Mouse (Mus musculus) adrenal gland (tissue): ENCODE measurements around the gene Cdc73.
"Not testable (repeated sequence)": the region's sequence is repeated elsewhere in the genome, so short reads cannot be mapped to it uniquely, and the experiment has no call there.

Experiments used
- intact Hi-C: fragments of 180-260 bp; cut with DNase I; formaldehyde crosslinking; loops from one replicate; pipeline ENCODE4 v1.15.1; 2025

The Cdc73 gene

DNA sequence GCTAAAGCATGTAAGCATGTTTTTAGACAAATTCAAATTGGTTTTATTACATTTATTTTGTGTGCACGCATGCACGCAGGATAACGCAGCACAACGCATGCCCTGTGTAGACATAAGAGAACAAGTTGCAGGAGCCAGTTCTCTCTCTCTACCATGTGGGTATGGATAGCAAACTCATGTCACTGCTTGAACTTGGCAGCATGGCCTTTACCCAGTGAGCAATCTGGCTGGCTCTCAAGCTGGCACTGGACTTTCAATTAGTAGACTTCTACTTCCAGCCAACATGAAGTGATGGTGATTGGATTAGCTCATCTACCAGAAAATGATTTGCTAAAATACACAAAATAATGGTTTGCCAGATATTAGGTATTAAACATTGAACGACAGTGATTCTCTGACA, 21.6 kb downstream of the Cdc73 start:
- intact Hi-C loops, result no loop called here

- intact Hi-C loops, result no loop called here
Observed at GRCm38 (mm10) chr1:143675734-143676361, 26.8 kb downstream of the Cdc73 start.

DNA sequence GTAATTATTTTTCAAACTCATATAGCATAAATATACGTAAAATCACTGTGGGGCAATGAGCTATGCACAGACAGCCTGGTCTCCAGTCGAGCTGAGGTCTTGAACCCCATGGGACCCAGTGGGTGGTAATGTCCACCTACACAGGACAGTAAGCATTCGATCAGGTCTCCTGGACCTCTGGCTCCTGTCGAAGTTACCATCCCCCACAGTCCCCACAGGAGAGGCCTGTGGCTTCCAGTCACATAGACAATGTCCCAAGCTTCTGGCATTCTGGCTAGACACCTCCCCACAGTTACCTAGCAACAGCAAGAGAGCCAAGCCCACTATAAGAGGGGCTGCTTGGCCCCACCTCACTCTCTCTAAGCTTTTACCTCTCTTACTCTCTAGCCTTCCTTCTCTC, 37.9 kb downstream of the Cdc73 start:
- intact Hi-C loops, result not testable (repeated sequence)

DNA sequence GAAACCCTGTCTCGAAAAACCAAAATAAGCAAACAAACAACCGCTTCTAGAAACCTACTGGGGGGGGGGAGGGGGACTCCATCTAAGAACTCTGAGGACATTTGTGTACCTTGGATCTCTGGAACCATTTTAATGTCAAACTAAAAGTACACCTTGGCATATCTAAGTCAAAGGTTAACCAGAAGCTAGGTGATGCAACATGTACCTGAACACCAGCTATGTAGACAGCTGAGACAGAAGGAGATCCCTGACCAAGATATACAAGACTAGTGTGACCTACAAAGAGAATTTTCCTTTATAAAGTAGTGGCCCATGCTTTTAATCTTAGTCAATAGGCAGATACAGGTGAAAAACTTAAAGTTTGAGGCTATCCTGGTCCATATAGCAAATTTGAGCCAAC, 39.5 kb downstream of the Cdc73 start:
- intact Hi-C loops, result no loop called here

- intact Hi-C loops, result no loop called here
Observed at GRCm38 (mm10) chr1:143653646-143654045, 49.0 kb downstream of the Cdc73 start.

GRCm38 (mm10) chr1:143650317-143650716, 52.4 kb downstream of the Cdc73 start:
- intact Hi-C loops, result no loop called here

- intact Hi-C loops, result no loop called here
Observed at GRCm38 (mm10) chr1:143646219-143646618, 56.5 kb downstream of the Cdc73 start.

DNA sequence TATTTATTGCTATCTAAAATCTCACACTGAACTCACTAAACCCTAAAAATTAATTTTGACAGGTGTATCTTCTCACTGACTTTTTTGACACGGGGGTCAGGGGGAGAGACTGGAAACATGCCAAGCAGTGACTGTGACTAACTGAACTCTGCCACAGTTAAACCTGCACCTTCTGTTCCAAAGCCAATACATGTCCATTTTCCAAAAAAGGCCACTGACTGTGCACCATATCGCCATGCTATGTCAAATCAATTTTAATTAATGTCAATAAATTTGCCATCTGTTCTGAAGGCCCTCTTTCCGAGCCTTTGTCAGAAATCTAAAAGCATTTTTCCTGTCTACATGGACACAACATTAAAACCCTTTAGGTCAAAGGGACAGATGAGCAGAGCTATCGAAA, 57.3 kb downstream of the Cdc73 start:
- intact Hi-C loops, result no loop called here

DNA sequence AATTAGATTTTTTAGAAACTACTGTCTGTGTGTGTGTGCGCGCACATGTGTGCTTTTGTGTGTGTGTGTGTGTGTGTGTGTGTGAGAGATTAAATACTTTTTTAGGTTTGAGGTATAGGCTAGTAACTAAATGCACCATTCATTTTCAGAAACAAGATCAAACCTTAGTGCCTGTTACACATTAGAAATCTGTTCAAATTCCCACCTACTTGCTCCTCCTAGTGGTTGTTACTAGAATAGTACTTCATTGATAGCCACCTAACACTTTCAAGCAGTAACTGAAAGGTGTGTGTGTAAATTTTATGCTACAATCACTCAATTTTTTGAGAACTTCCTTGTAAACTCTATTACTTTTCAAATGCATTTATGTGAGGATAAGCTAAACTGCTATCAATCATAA, 58.5 kb downstream of the Cdc73 start:
- intact Hi-C loops, result no loop called here

- intact Hi-C loops, result no loop called here
Observed at GRCm38 (mm10) chr1:143640650-143641407, 61.9 kb downstream of the Cdc73 start, which contains the start of gene B3galt2. B3galt2 (plus strand) TSS chr1:143640664.

GRCm38 (mm10) chr1:143632854-143633587, 69.7 kb downstream of the Cdc73 start:
- intact Hi-C loops, result no loop called here

DNA sequence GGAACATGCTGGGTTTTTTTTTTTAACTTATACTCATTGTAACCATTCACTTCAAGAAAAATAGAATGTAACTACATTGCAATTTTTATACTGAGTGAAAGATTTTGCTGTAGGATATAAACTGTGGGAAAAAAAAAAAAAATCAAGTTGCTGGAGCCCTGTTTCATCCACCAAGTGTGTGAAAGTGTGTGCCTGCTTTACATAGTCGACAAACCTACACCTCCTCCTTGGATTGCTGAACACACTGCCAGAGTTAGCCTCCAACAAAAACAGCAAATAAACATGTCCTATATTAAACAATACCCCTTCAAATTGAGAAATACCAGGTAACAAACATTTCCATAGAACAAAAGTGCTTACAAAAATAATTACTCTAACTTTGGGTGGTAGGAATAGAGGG, 70.3 kb downstream of the Cdc73 start:
- intact Hi-C loops, result no loop called here

- intact Hi-C loops, result no loop called here
Observed at GRCm38 (mm10) chr1:143631337-143631736, 71.4 kb downstream of the Cdc73 start.

DNA sequence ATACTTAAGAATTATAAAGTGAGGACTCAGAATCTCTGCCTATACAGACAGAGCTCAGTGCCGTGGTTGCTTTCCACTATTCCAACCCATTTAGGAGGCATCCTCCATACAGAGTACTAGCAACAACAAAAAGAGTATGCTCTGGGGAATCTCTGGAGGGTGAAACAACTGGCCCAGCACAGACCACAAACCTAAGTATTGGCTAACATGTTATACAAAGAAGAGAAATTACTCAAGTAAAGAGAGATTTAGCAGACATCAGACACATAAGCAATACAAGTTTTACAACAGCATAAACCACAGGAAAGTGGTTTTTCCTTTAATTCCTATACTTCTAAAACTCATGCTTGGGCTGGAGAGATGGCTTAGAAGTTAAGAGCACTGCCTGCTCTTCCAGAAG, 80.1 kb downstream of the Cdc73 start:
- intact Hi-C loops, result no loop called here

DNA sequence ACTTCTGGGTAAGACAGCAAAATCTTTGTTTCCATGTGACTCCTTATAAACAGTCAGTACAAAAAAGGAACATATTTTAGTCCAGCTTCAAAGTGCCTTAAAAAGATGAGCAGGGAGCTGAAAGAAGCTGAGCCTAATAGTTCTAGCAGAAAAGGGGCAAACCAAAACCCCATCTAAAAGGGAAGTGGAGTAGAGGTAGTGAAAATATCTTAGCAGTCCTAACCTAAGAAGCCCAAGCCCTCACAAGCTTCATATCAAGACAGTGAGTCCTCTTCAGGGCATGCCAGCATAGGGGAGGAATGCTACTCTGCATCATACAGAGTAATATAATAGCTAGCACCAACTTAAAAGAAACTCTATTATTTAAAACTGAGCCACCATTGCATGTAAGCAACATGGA, 80.8 kb downstream of the Cdc73 start:
- intact Hi-C loops, result no loop called here

- intact Hi-C loops, result no loop called here
Observed at GRCm38 (mm10) chr1:143619760-143620159, 82.9 kb downstream of the Cdc73 start.

DNA sequence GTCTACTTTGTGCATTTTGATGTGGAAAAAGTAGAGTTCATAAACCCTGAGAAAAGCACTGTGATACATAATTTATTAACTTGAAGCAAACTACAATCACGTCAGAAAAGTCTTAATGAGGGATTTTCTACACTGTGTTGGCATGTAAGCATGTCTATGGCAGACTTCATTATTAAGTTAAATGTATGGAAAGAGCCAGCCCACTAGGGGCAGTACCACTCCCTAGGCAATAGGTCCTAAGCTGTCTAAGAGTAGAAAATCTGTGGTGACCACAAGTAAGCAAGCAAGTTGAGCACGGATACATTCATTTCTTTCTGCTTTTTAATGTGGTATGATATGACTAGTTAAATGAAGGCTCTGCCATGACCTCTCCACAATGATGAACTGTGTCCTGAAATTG, 89.8 kb downstream of the Cdc73 start:
- intact Hi-C loops, result no loop called here

DNA sequence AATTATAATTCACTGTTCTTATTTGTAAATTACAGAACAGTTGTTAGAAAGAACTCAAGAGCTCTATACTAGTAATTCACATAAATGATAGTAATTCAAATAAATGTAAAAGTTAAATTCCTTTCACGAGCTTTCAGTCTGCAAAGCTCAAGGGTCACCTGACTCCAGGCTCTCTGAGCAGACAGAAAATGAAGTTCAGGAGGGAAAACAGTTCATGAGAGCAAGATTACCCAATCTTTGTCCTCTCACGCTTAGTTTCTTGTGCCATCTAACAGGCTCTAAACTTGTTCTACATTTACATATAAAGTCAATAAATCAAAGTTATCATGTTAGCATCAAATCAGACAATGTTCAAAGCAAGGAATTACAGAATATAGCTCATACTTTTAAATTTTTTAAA, 93.8 kb downstream of the Cdc73 start:
- intact Hi-C loops, result no loop called here

DNA sequence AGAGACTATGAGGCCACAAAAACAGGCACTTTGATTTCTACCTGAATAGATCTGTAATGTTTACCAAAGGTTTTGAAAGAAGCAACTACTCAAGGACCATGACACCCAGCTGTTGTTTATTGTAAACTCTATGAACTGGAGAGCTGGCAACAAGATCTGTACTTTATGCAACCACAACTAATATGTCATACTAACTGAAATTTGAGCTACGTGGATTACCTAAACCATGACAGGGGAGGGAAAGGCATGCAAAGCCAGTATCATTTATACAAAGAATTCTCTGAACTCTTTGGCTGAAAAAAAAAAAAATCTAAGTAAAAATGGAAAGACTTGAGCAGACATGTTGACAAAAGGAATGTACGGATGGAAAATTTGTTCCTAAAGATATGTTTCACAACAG, 105.8 kb downstream of the Cdc73 start:
- intact Hi-C loops, result no loop called here

- intact Hi-C loops, result no loop called here
Observed at GRCm38 (mm10) chr1:143576824-143577543, 125.7 kb downstream of the Cdc73 start.

DNA sequence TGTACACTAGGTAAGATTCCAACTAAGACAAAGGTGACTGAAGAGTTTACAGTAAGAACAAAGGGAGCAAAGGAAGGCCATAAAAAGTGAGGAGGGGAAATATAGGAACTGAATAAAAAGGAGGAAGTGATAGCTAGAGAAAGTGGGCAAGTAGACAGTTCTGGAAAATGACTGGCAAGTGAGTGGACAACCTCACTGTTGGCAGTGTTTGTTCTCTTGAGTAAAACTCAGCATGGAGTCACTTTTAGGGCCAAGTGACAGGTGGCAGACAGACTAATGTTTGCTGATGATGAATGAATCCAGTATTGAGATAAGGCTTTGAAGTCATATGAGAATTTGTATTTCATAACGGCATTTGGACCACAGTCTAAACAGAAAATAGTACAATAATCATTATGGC, 144.5 kb downstream of the Cdc73 start:
- intact Hi-C loops, result no loop called here

GRCm38 (mm10) chr1:143555533-143555932, 147.2 kb downstream of the Cdc73 start:
- intact Hi-C loops, result no loop called here
